Mouse (Mus musculus) hindbrain, embryonic 13.5 days (tissue): ENCODE measurements at regions not wholly inside any gene's neighbourhood (a gene's known extent, or its start where the extent isn't known, plus 50 kb on each side); places are given as distances from the start of the nearest gene placed in this dataset.

Experiments
- ATAC-seq: fragments of 200-750 bp; cut with Nextera tagmentation; 2 replicates; pipeline ENCODE4 v1.8.0; 2017; ENCODE audit warnings: moderate TSS enrichment; ENCODE audit not compliant: low FRiP score
- H3K27ac ChIP-seq: fragments of 300-500 bp; sonication (generic); 2 replicates; pipeline ENCODE4 v1.5.1; 2015; ENCODE audit warnings: inconsistent platforms, mild to moderate bottlenecking, moderate library complexity
- H3K27me3 ChIP-seq: fragments of 300-500 bp; sonication (generic); 2 replicates; pipeline ENCODE4 v1.6.1; 2015; ENCODE audit warnings: mild to moderate bottlenecking, inconsistent platforms
- H3K36me3 ChIP-seq: fragments of 300-500 bp; sonication (generic); 2 replicates; pipeline ENCODE4 v1.6.1; 2015; ENCODE audit warnings: mild to moderate bottlenecking, inconsistent platforms
- H3K4me1 ChIP-seq: fragments of 300-500 bp; sonication (generic); replicated peaks from 2 replicates; pipeline ENCODE4 v1.6.1; 2015; ENCODE audit warnings: inconsistent platforms
- H3K4me2 ChIP-seq: fragments of 300-500 bp; sonication (generic); 2 replicates; pipeline ENCODE4 v1.6.1; 2015; ENCODE audit warnings: inconsistent platforms, mild to moderate bottlenecking, moderate library complexity
- H3K4me3 ChIP-seq: fragments of 300-500 bp; sonication (generic); 2 replicates; pipeline ENCODE4 v1.5.1; 2015; ENCODE audit warnings: mild to moderate bottlenecking, inconsistent platforms
- H3K9ac ChIP-seq: fragments of 300-500 bp; sonication (generic); 2 replicates; pipeline ENCODE4 v1.6.1; 2015; ENCODE audit warnings: mild to moderate bottlenecking, inconsistent platforms
- H3K9me3 ChIP-seq: fragments of 300-500 bp; sonication (generic); 2 replicates; pipeline ENCODE4 v1.6.1; 2016; ENCODE audit warnings: inconsistent platforms
- WGBS: fragments of 180-500 bp; shearing (Covaris S2); methylation state at CpG from one replicate; pipeline ENCODE4 v1.1.7; 2015; 5-methylcytosine and 5-hydroxymethylcytosine counted together

DNA sequence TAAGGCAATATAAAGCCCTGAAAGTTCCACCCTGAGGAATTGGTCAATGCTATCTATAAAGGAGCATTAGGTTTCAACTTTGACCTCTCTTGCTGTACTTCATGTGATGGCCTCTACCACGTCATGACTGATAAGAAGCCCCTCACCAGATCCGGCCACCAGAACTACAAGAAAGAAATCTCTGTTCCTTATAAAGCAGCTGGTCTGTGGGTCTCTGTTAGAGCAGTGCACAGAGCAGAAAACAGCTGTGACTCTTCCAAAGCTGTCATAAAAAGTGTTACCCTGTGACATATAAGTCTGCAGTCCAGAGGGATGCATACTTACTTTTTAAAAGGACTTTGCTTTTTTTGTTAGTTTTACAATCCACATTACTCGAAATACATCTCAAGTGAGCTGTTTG is 111.1 kb upstream of the Slc22a23 start:
- Histone ChIP-seq H3K4me1 (no peaks in the 10 kb centered on the region), H3K9me3 (no peaks in the 10 kb centered on the region), H3K27ac (no peak overlapping the region), H3K36me3 (no peaks in the 10 kb centered on the region), H3K27me3 (no peaks in the 10 kb centered on the region), H3K4me3 (no peak overlapping the region), H3K9ac (no peak overlapping the region), H3K4me2 (no peak overlapping the region)
- ATAC-seq, result no peak
- WGBS, result 86% methylated on average over 3 of the region's 3 CpGs

DNA sequence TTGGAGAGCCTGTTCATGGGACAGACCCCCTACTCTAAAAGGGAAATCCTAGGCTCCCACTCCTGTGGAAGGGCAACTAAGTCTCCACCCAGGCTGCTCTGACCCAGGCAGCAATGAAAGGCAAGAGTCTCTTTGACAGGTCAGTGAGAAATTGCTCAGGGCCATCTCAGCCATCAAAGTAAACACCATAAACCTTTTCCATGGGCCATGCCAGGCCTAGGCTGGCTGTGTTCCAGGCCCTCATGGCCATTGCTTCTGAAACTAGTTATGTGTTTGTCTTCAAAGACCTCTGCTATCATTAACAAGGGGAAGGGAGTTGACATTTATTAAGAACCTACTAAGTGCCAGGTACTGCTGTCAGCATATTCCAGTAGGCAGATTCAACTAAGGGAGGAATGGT is 101.8 kb upstream of the Slc22a23 start:
- Histone ChIP-seq H3K4me1 (no peaks in the 10 kb centered on the region), H3K9ac (no peak overlapping the region), H3K27me3 (no peaks in the 10 kb centered on the region), H3K9me3 (no peaks in the 10 kb centered on the region), H3K27ac (no peak overlapping the region), H3K4me2 (no peak overlapping the region), H3K4me3 (no peak overlapping the region), H3K36me3 (no peaks in the 10 kb centered on the region)
- ATAC-seq, result no peak

- Histone ChIP-seq H3K9ac (no peak overlapping the region), H3K9me3 (no peaks in the 10 kb centered on the region), H3K4me3 (no peak overlapping the region), H3K27me3 (no peaks in the 10 kb centered on the region), H3K27ac (no peak overlapping the region), H3K4me1 (no peaks in the 10 kb centered on the region), H3K4me2 (no peak overlapping the region), H3K36me3 (no peaks in the 10 kb centered on the region)
- ATAC-seq, result no peak
- 69% methylated on average over 8 of the region's 8 CpGs for WGBS
Measured at GRCm38 (mm10) chr13:34446327-34446726, 101.3 kb upstream of the Slc22a23 start.

- H3K9ac ChIP-seq, result no peak overlapping the region
- no peak overlapping the region for H3K27ac ChIP-seq
- no peaks in the 10 kb centered on the region for H3K27me3 ChIP-seq
- no peak for ATAC-seq
- 64% methylated on average over 1 of the region's 1 CpGs for WGBS
- no peaks in the 10 kb centered on the region for H3K9me3 ChIP-seq
- no peak overlapping the region for H3K4me2 ChIP-seq
- H3K36me3 ChIP-seq, result no peaks in the 10 kb centered on the region
- peaks cover 5% of the 10 kb centered on the region; the same call in 1 of the 2 replicates for H3K4me1 ChIP-seq
- no peak overlapping the region for H3K4me3 ChIP-seq
Measured at GRCm38 (mm10) chr13:34441347-34441746, 96.4 kb upstream of the Slc22a23 start.

- H3K36me3 ChIP-seq, result no peaks in the 10 kb centered on the region
- H3K4me3 ChIP-seq, result no peak overlapping the region
- H3K9ac ChIP-seq, result no peak overlapping the region
- H3K4me2 ChIP-seq, result no peak overlapping the region
- H3K4me1 ChIP-seq, result no peaks in the 10 kb centered on the region
- ATAC-seq, result no peak
- WGBS, result 100% methylated on average over 1 of the region's 1 CpGs
- 0 out of 2 replicates have a peak, but pooled peaks cover 3% of the 10 kb centered on the region for H3K27me3 ChIP-seq
- no peak overlapping the region for H3K27ac ChIP-seq
- no peaks in the 10 kb centered on the region for H3K9me3 ChIP-seq
Measured at GRCm38 (mm10) chr13:34427527-34427926, 82.5 kb upstream of the Slc22a23 start.

GRCm38 (mm10) chr13:34424921-34425320 is 79.9 kb upstream of the Slc22a23 start:
- Histone ChIP-seq H3K9ac (no peak overlapping the region), H3K4me3 (no peak overlapping the region), H3K4me1 (peaks cover 16% of the 10 kb centered on the region), H3K27me3 (0 out of 2 replicates have a peak, but pooled peaks cover 3% of the 10 kb centered on the region), H3K9me3 (no peaks in the 10 kb centered on the region), H3K4me2 (no peak overlapping the region), H3K36me3 (no peaks in the 10 kb centered on the region), H3K27ac (no peak overlapping the region)
- ATAC-seq, result no peak
- 80% methylated on average over 3 of the region's 3 CpGs for WGBS

DNA sequence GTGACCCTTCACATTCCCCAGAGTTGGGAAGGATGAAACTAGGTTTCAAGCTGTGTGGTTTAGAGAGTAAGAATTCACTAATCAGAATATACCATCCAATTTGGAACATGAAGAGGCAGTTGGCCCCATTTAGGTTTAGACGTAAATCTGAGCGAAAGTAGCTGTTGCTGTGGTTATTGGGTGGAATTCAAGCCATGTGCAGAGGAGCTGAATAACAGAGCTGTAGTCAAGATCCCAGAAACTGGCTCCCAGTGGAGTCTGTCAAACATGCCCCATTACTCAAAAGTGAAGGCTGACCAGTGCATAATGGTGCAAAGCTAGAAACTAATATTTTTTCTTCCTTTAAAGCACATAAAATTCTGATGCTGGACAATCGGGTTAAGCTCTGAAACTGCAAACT is 76.7 kb upstream of the Slc22a23 start:
- Histone ChIP-seq H3K27ac (no peak overlapping the region), H3K4me2 (no peak overlapping the region), H3K4me1 (peaks cover 16% of the 10 kb centered on the region), H3K36me3 (no peaks in the 10 kb centered on the region), H3K27me3 (0 out of 2 replicates have a peak, but pooled peaks cover 3% of the 10 kb centered on the region), H3K9ac (no peak overlapping the region), H3K9me3 (no peaks in the 10 kb centered on the region), H3K4me3 (no peak overlapping the region)
- 60% methylated on average over 3 of the region's 3 CpGs for WGBS
- ATAC-seq, result no peak

- 0 out of 2 replicates have a peak, but pooled peaks cover 3% of the 10 kb centered on the region for H3K27me3 ChIP-seq
- ATAC-seq, result peak; percentile 46; the same call in 1 of the 2 replicates
- no peaks in the 10 kb centered on the region for H3K36me3 ChIP-seq
- H3K27ac ChIP-seq, result no peak overlapping the region; the same call in 1 of the 2 replicates
- no peak overlapping the region for H3K4me2 ChIP-seq
- no peaks in the 10 kb centered on the region for H3K9me3 ChIP-seq
- no peak overlapping the region for H3K9ac ChIP-seq
- WGBS, result 56% methylated on average over 8 of the region's 8 CpGs
- peaks cover 16% of the 10 kb centered on the region for H3K4me1 ChIP-seq
- no peak overlapping the region for H3K4me3 ChIP-seq
Measured at GRCm38 (mm10) chr13:34420341-34421156, 75.6 kb upstream of the Slc22a23 start.

- H3K4me1 ChIP-seq, result peaks cover 16% of the 10 kb centered on the region
- no peak for ATAC-seq
- H3K4me3 ChIP-seq, result no peak overlapping the region
- H3K4me2 ChIP-seq, result no peak overlapping the region
- WGBS, result 83% methylated on average over 3 of the region's 3 CpGs
- H3K27me3 ChIP-seq, result 0 out of 2 replicates have a peak, but pooled peaks cover 3% of the 10 kb centered on the region
- H3K9ac ChIP-seq, result no peak overlapping the region
- H3K27ac ChIP-seq, result no peak overlapping the region
- no peaks in the 10 kb centered on the region for H3K9me3 ChIP-seq
- H3K36me3 ChIP-seq, result no peaks in the 10 kb centered on the region
Measured at GRCm38 (mm10) chr13:34419061-34419460, 74.1 kb upstream of the Slc22a23 start.

DNA sequence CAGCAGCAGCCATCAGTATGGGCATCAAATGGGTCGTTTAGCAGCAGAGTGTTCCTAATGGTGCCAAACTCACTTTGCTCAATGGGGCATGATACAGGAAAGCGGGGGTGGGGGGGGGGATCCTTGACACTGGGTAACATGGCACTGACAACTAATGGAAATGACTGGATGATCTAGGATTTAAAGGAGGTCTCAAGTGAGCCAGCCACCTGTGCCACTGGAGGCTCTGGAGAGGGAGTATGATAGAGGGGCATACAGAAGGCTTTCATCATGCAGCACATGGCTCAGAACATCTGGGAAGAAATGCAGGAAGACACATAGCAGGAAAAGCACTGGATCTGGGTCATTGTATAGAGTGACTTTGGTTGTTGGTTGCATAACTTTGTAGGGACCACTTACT is 71.6 kb upstream of the Slc22a23 start:
- Histone ChIP-seq H3K9ac (no peak overlapping the region), H3K4me3 (no peak overlapping the region), H3K9me3 (no peaks in the 10 kb centered on the region), H3K4me1 (peaks cover 15% of the 10 kb centered on the region), H3K27me3 (no peaks in the 10 kb centered on the region), H3K27ac (no peak overlapping the region), H3K4me2 (no peak overlapping the region), H3K36me3 (no peaks in the 10 kb centered on the region)
- 64% methylated on average over 2 of the region's 2 CpGs for WGBS
- peak; percentile 50; the same call in 1 of the 2 replicates for ATAC-seq

DNA sequence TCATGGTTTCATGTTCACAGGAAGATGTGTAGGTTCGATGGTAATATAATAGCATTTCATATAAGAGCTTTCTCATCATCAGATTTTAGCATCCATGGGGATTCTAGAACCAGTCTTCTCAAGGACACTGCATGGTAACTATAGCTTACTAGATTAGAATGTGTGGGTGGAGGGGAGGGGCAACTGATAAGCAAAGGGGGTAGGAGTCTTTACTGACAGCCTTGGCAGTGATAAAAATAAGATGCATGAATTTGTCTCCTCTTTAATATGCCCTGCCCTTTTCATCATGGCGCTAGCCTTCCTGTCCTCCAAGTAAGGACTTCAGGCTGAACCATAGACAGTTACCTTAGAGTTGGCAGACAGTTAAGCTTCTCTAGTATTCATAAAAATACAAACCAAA is 69.6 kb upstream of the Slc22a23 start:
- 95% methylated on average over 2 of the region's 2 CpGs for WGBS
- ATAC-seq, result no peak

DNA sequence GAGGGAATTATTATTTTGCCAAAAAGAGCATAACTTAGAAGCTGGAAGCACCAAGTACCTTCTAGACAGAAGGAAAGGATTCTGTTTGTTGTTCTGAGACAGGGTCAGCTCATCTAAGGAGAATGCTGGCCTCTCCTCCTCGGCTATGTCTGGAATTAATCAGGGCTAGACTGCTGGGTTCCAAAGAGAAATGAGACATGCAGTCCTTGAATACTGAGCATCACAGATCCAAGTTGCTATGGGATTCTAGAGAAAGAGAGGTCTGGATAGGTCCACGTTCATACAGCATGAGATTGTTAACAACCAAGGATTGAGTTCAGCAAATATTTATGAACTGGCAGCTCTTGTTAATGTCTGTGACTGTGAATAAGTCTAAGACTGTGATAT is 63.7 kb upstream of the Slc22a23 start:
- no peak for ATAC-seq
- no peak overlapping the region for H3K4me2 ChIP-seq
- H3K4me1 ChIP-seq, result no peaks in the 10 kb centered on the region
- H3K27me3 ChIP-seq, result no peaks in the 10 kb centered on the region
- no peaks in the 10 kb centered on the region for H3K36me3 ChIP-seq
- H3K9ac ChIP-seq, result no peak overlapping the region
- no peaks in the 10 kb centered on the region for H3K9me3 ChIP-seq
- no peak overlapping the region for H3K4me3 ChIP-seq
- H3K27ac ChIP-seq, result no peak overlapping the region
- 54% methylated on average over 2 of the region's 2 CpGs for WGBS

More for the DNA sequence above, 69.6 kb upstream of the Slc22a23 start:
- no peaks in the 10 kb centered on the region for H3K36me3 ChIP-seq
- H3K9me3 ChIP-seq, result no peaks in the 10 kb centered on the region
- H3K9ac ChIP-seq, result no peak overlapping the region
- H3K4me2 ChIP-seq, result no peak overlapping the region
- no peak overlapping the region for H3K27ac ChIP-seq
- H3K4me3 ChIP-seq, result no peak overlapping the region
- H3K27me3 ChIP-seq, result no peaks in the 10 kb centered on the region
- no peaks in the 10 kb centered on the region for H3K4me1 ChIP-seq

DNA sequence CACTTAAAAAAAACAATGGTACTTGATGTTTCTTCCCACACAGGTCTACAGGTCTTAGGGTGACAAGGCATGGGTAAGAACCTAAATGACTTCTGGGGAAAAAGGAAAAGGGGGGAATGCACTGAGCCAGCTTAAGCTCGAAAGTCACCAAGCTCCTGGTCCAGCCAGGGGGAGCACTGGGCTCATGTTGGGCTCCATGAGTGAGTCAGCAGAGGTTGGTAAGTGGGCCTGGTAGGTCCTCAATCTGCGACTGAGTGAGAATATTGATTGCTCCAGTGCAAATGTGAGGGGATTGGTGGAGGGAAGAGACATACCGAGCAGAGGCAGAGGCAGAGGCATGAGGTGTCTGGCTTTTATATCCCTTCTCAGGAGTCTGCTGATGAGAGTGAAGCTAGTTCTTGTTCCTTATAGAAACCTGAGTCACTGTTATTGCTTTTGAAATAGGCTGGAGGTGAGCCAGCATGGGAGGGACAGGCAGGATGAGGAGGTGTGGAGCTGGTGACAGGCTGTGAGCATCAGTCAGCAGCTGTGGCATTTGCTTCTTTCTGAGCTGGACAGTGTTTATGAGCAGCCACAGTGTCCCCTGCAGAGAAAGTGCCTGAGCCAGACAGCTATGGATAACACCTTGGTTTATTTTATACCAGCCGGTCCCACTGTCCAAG is 63.2 kb upstream of the Slc22a23 start:
- H3K27me3 ChIP-seq, result no peaks in the 10 kb centered on the region
- H3K4me3 ChIP-seq, result no peak overlapping the region
- no peak overlapping the region for H3K4me2 ChIP-seq
- H3K9me3 ChIP-seq, result no peaks in the 10 kb centered on the region
- no peaks in the 10 kb centered on the region for H3K4me1 ChIP-seq
- WGBS, result 74% methylated on average over 4 of the region's 4 CpGs
- no peak for ATAC-seq
- no peaks in the 10 kb centered on the region for H3K36me3 ChIP-seq
- H3K9ac ChIP-seq, result no peak overlapping the region
- H3K27ac ChIP-seq, result no peak overlapping the region
